Mouse (Mus musculus) heart, postnatal 0 days (tissue): Measurements from ENCODE around the gene Fam129b. TPM values are rescaled to one million over a fixed set of nuclear protein-coding genes. Genes with fewer than 3 reads are reported as not detected.
A peak's percentile ranks its signal among the peaks of the same experiment; 100 is the strongest.

Experiments used
- ATAC-seq: fragments of 200-750 bp; cut with Nextera tagmentation; 2 replicates; pipeline ENCODE4 v1.8.0; 2017; ENCODE audit warnings: low read depth, moderate number of reproducible peaks, moderate library complexity; ENCODE audit not compliant: insufficient read depth
- DNase-seq: peaks from one replicate; pipeline ENCODE4 v3.0.0-alpha.2; 2016; ENCODE audit warnings: low spot score
- H3K27ac ChIP-seq: fragments of 300-500 bp; sonication (generic); 2 replicates; pipeline ENCODE4 v1.5.1; 2014; ENCODE audit warnings: low read depth, mild to moderate bottlenecking
- H3K27me3 ChIP-seq: fragments of 300-500 bp; sonication (generic); 2 replicates; pipeline ENCODE4 v1.6.1; 2014; ENCODE audit warnings: low read length, mixed read lengths; ENCODE audit not compliant: control insufficient read depth, insufficient read depth
- H3K36me3 ChIP-seq: fragments of 300-500 bp; sonication (generic); replicated peaks from 2 replicates; pipeline ENCODE4 v1.6.1; 2014; ENCODE audit warnings: low read length, mixed read lengths; ENCODE audit not compliant: control insufficient read depth, insufficient read depth
- H3K4me1 ChIP-seq: fragments of 300-500 bp; sonication (generic); 2 replicates; pipeline ENCODE4 v1.6.1; 2014; ENCODE audit warnings: antibody characterized with exemption; ENCODE audit not compliant: control insufficient read depth, insufficient read depth
- H3K4me2 ChIP-seq: fragments of 300-500 bp; sonication (generic); 2 replicates; pipeline ENCODE4 v1.6.1; 2014; ENCODE audit warnings: low read depth, mild to moderate bottlenecking, low read length, moderate library complexity
- H3K4me3 ChIP-seq: fragments of 300-500 bp; sonication (generic); 2 replicates; pipeline ENCODE4 v1.5.1; 2014; ENCODE audit warnings: low read depth, low read length
- H3K9ac ChIP-seq: fragments of 300-500 bp; sonication (generic); replicated peaks from 2 replicates; pipeline ENCODE4 v1.6.1; 2014; ENCODE audit warnings: low read depth, low read length, mixed read lengths
- H3K9me3 ChIP-seq: fragments of 300-500 bp; sonication (generic); replicated peaks from 2 replicates; pipeline ENCODE4 v1.6.1; 2016; ENCODE audit warnings: low read length; ENCODE audit not compliant: control insufficient read depth
- CTCF ChIP-seq: IDR thresholded peaks from 2 replicates; pipeline ENCODE4 v1.5.1; 2016; ENCODE audit warnings: antibody characterized with exemption, control low read depth, low read depth
- EP300 ChIP-seq: IDR thresholded peaks from 2 replicates; pipeline ENCODE4 v1.6.1; 2016; ENCODE audit warnings: antibody characterized with exemption, low read depth
- WGBS: fragments of 180-500 bp; shearing (Covaris S2); extraction: QIAGEN DNeasy Blood & Tissue Kit; methylation state at CpG from one replicate; pipeline ENCODE4 v1.1.7; 2014; 5-methylcytosine and 5-hydroxymethylcytosine counted together
- polyA plus RNA-seq: library from polyadenylated mRNA; unstranded; fragments of >200 nt; fragmentation: Nextera tagmentation; extraction: Ambion mirVana; gene quantifications from 2 replicates; pipeline ENCODE4 v1.2.1, GENCODE M21; 2015
- total RNA-seq: library from RNA; depleted of rRNA; stranded (reverse); fragments of >200 nt; gene quantifications from 2 replicates; pipeline ENCODE4 v1.2.3, GENCODE M21; 2014; ENCODE audit warnings: low replicate concordance

The Fam129b gene
- total and polyA plus RNA-seq, 2 experiments from 2014 or later: 25.3 to 60.1 TPM

DNA sequence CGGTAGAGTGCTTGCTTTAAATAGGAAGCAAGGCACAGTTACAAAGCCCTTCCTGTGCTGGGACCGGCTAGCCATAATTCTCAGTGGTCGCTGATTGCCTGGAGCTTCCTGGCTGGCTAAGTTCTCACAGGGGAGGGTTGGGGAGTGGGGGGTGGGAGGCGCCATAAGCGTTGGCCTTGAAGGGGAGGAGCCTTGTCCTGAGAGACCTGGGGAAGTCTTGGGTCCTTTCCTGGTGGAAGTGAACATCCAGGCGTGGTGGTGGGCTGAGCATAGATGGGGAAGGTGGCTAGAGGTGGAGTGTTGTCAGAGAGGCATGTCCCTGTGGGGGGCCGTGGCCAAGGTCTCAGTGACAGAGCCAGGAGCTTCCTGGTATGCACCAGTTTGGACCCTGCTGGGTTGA is 8.8 kb downstream of the Fam129b start:
- Histone ChIP-seq H3K4me1 (peaks cover 54% of the 10 kb centered on the region), H3K9me3 (no peaks in the 10 kb centered on the region), H3K27ac (peak overlapping the region; percentile 87), H3K9ac (no peak overlapping the region), H3K36me3 (no peaks in the 10 kb centered on the region; the same call in 1 of the 2 replicates), H3K4me3 (no peak overlapping the region), H3K4me2 (no peak overlapping the region; the same call in 1 of the 2 replicates), H3K27me3 (no peaks in the 10 kb centered on the region)
- ATAC-seq: no peak
- DNase-seq: no peak
- TF ChIP-seq CTCF: no peak
- no peak for TF ChIP-seq EP300
- WGBS: 19% methylated on average over 7 of the region's 7 CpGs

DNA sequence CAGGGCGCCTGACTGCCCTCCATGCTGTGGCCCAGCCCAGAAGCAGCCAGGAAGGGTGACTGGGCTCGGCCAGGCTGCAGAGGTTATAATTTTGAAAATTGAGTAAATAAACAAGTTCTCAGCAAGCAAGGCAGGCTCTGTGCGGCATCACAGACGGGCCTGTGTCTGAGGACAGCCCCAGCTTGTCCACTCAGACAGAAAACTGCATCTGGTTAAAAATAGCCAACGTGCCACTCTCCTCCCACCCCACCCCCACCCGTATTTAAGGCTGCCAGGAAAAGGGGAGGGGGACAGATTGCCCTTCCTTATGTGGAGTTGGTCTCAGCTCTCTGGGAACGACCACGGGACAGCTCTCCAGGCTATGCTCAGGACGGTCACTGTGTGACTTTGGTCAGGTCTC is 12.1 kb downstream of the Fam129b start:
- Histone ChIP-seq H3K9me3 (no peaks in the 10 kb centered on the region), H3K36me3 (no peaks in the 10 kb centered on the region), H3K9ac (no peak overlapping the region; the same call in 1 of the 2 replicates), H3K4me1 (peaks cover 42% of the 10 kb centered on the region), H3K4me3 (no peak overlapping the region), H3K4me2 (peak overlapping the region; percentile 8; the same call in 1 of the 2 replicates), H3K27ac (peak overlapping the region; percentile 85), H3K27me3 (no peaks in the 10 kb centered on the region)
- peak; percentile 52 for DNase-seq
- WGBS: 11% methylated on average over 9 of the region's 9 CpGs
- no peak for TF ChIP-seq CTCF
- TF ChIP-seq EP300: no peak
- ATAC-seq: peak; percentile 40; the same call in 1 of the 2 replicates

DNA sequence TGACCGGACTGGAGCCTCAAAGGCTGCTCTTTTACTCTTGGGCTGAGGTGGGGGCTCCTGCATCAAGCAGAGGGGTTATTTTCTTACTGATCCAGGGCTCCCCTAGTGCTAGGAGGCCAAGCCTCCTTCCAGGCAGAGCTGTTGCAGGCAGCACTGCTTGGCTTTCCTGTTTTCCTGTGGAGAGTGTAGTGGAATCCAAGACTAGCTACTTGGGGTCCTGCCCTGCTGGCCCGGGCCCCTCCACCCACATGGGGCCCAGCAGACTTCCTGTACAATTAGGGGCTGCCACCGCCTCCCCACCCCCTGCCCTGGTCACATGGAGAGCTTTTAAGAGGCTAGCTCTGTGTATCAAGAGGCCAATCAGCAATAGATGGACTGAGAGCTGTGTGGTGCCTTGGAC is 12.6 kb downstream of the Fam129b start:
- Histone ChIP-seq H3K4me2 (no peak overlapping the region), H3K4me1 (peaks cover 42% of the 10 kb centered on the region), H3K9ac (no peak overlapping the region), H3K4me3 (no peak overlapping the region), H3K9me3 (no peaks in the 10 kb centered on the region), H3K27ac (peak overlapping the region; percentile 85), H3K27me3 (no peaks in the 10 kb centered on the region), H3K36me3 (no peaks in the 10 kb centered on the region)
- DNase-seq (no peak), ATAC-seq (no peak)
- 19% methylated on average over 3 of the region's 3 CpGs for WGBS
- TF ChIP-seq EP300: no peak
- TF ChIP-seq CTCF: no peak

DNA sequence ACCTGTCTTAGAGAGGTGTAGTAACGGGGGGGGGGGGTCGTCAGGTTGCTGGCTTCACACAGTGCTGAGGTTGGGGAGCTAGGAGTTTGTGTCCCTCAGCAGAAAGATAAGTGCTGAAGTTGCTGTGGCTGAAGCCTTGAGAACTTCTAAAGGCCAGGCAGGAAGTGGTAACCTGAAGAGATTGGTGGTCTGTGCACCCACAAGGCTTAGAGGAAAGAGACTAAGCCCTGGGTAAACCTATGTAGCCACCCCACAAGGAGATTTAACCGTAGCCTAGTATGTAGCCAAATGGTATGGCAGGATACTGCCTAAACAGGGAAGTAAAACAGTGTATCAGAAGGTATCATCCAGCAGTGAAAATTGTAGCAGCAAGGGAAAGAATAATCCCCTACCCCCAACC is 14.4 kb downstream of the Fam129b start:
- Histone ChIP-seq H3K4me1 (peaks cover 32% of the 10 kb centered on the region), H3K36me3 (no peaks in the 10 kb centered on the region), H3K4me3 (no peak overlapping the region), H3K27me3 (no peaks in the 10 kb centered on the region), H3K9me3 (no peaks in the 10 kb centered on the region), H3K27ac (peak overlapping the region; percentile 23; the same call in 1 of the 2 replicates), H3K9ac (no peak overlapping the region), H3K4me2 (no peak overlapping the region)
- 79% methylated on average over 3 of the region's 3 CpGs for WGBS
- DNase-seq: no peak
- TF ChIP-seq EP300 (no peak), CTCF (no peak)
- no peak for ATAC-seq

DNA sequence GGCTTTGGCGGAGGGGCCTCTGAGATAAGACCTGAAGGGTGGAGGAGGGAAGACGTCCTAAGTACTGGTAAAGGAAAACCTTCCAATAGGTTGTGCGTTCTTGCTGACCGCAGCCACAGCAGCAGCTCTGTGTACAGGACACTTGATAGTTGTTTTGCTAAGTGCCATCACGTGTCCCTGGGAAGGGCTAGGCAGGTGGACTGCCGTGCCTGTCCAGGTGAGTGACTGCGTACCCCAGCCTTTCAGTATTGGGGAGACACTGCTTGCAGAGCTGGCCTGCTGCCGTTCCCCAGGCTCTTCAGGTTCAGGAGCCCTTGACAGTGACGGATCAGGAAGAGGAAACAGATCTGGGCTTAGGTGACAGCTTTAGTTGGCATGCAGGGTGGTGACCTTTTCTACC is 15.4 kb downstream of the Fam129b start:
- Histone ChIP-seq H3K4me3 (no peak overlapping the region), H3K27ac (no peak overlapping the region), H3K27me3 (no peaks in the 10 kb centered on the region), H3K9me3 (no peaks in the 10 kb centered on the region), H3K4me1 (peaks cover 38% of the 10 kb centered on the region), H3K36me3 (no peaks in the 10 kb centered on the region), H3K9ac (no peak overlapping the region), H3K4me2 (no peak overlapping the region)
- no peak for ATAC-seq
- no peak for DNase-seq
- TF ChIP-seq EP300 (no peak), CTCF (no peak)
- 42% methylated on average over 9 of the region's 9 CpGs for WGBS

DNA sequence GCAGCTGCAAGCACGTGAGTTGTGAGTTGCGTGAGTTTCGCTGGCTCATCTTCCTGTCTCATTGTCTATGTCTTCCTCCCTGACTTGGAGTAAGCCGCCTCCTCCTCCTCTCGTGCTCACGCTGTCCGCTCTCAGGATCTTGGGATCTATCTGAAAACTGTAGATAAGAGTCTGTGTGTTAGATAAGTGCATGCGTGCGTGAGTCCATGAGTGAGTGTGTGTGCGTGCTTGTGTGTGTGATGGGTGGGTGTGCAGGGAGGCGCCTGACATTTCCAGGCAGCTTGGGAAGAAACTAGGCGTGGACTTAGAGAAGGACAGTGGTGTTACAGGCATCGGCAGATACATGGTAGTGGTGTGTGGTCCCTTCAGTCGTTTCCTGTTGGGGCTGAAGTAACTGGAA is 16.6 kb downstream of the Fam129b start:
- Histone ChIP-seq H3K27ac (no peak overlapping the region), H3K27me3 (no peaks in the 10 kb centered on the region), H3K4me1 (peaks cover 41% of the 10 kb centered on the region), H3K9me3 (no peaks in the 10 kb centered on the region), H3K9ac (no peak overlapping the region), H3K4me3 (no peak overlapping the region), H3K36me3 (no peaks in the 10 kb centered on the region), H3K4me2 (no peak overlapping the region)
- DNase-seq: no peak
- no peak for TF ChIP-seq CTCF
- TF ChIP-seq EP300: no peak
- no peak for ATAC-seq
- WGBS: 66% methylated on average over 14 of the region's 14 CpGs
